Mouse (Mus musculus) midbrain, embryonic 14.5 days (tissue): ENCODE measurements around the gene Supv3l1. TPM values are rescaled to one million over a fixed set of nuclear protein-coding genes. Genes with fewer than 3 reads are reported as not detected.
A peak's percentile ranks its signal among the peaks of the same experiment; 100 is the strongest.
"Not testable (repeated sequence)": the region's sequence is repeated elsewhere in the genome, so short reads cannot be mapped to it uniquely, and the experiment has no call there.

ENCODE experiments used
- ATAC-seq: fragments of 200-750 bp; cut with Nextera tagmentation; 2 replicates; pipeline ENCODE4 v1.8.0; 2017; ENCODE audit warnings: moderate number of reproducible peaks, moderate library complexity; ENCODE audit not compliant: low FRiP score, low TSS enrichment
- DNase-seq: peaks from one replicate; pipeline ENCODE4 v3.0.0-alpha.2; 2015
- H3K27ac ChIP-seq: fragments of 300-500 bp; sonication (generic); replicated peaks from 2 replicates; pipeline ENCODE4 v1.5.1; 2014; ENCODE audit warnings: mild to moderate bottlenecking, low read depth, low read length, moderate library complexity
- H3K27me3 ChIP-seq: fragments of 300-500 bp; sonication (generic); 2 replicates; pipeline ENCODE4 v1.6.1; 2014; ENCODE audit warnings: low read length, control low read depth, mixed read lengths; ENCODE audit not compliant: control insufficient read depth, insufficient read depth
- H3K36me3 ChIP-seq: fragments of 300-500 bp; sonication (generic); 2 replicates; pipeline ENCODE4 v1.6.1; 2014; ENCODE audit warnings: low read length, control low read depth; ENCODE audit not compliant: control insufficient read depth, insufficient read depth
- H3K4me1 ChIP-seq: fragments of 300-500 bp; sonication (generic); 2 replicates; pipeline ENCODE4 v1.6.1; 2014; ENCODE audit warnings: mild to moderate bottlenecking, antibody characterized with exemption, low read length, control low read depth; ENCODE audit not compliant: control insufficient read depth, insufficient read depth
- H3K4me2 ChIP-seq: fragments of 300-500 bp; sonication (generic); 2 replicates; pipeline ENCODE4 v1.6.1; 2014; ENCODE audit warnings: mild to moderate bottlenecking, low read length, moderate library complexity
- H3K4me3 ChIP-seq: fragments of 300-500 bp; sonication (generic); replicated peaks from 2 replicates; pipeline ENCODE4 v1.5.1; 2014; ENCODE audit warnings: low read depth, low read length
- H3K9ac ChIP-seq: fragments of 300-500 bp; sonication (generic); replicated peaks from 2 replicates; pipeline ENCODE4 v1.6.1; 2014; ENCODE audit warnings: mild to moderate bottlenecking, low read length, moderate library complexity
- H3K9me3 ChIP-seq: fragments of 300-500 bp; sonication (generic); 2 replicates; pipeline ENCODE4 v1.6.1; 2016; ENCODE audit warnings: low read length, control low read depth, mixed read lengths; ENCODE audit not compliant: control insufficient read depth
- WGBS: fragments of 180-500 bp; shearing (Covaris S2); extraction: QIAGEN DNeasy Blood & Tissue Kit; methylation state at CpG from one replicate; pipeline ENCODE4 v1.1.7; 2014; 5-methylcytosine and 5-hydroxymethylcytosine counted together
- polyA plus RNA-seq: library from polyadenylated mRNA; unstranded; fragments of >200 nt; fragmentation: Nextera tagmentation; extraction: Ambion mirVana; gene quantifications from 2 replicates; pipeline ENCODE4 v1.2.1, GENCODE M21; 2014

Supv3l1 gene
- polyA plus RNA-seq = 15.8 and 24.5 TPM in 2 replicates

- H3K4me3 ChIP-seq = peak within 1 kb of the TSS; percentile 98
- H3K4me1 ChIP-seq = peaks cover 13% of the 10 kb centered on the region
- DNase-seq (peak; percentile 96), ATAC-seq (peak; percentile 95)
- WGBS = under 1% methylated on average over 73 of the region's 73 CpGs
- peak within 1 kb of the TSS; percentile 93 for H3K9ac ChIP-seq
- H3K36me3 ChIP-seq = peaks cover 29% of the 10 kb centered on the region
- no peaks in the 10 kb centered on the region for H3K27me3 ChIP-seq
- H3K4me2 ChIP-seq = peak within 1 kb of the TSS; percentile 80
- H3K27ac ChIP-seq = peak within 1 kb of the TSS; percentile 91
- H3K9me3 ChIP-seq = no peaks in the 10 kb centered on the region
These were observed at the start of gene Supv3l1, which contains the start of gene 4930507D05Rik for GRCm38 (mm10) chr10:62449364-62450279. TSS of gene Supv3l1 (minus strand) at chr10:62449738. TSS of gene 4930507D05Rik (plus strand) at chr10:62449489.

GRCm38 (mm10) chr10:62491681-62492080, 42.1 kb upstream of the Supv3l1 start:
- not testable (repeated sequence) for H3K9me3 ChIP-seq, H3K36me3 ChIP-seq, H3K4me1 ChIP-seq, H3K4me3 ChIP-seq, H3K9ac ChIP-seq, H3K27me3 ChIP-seq, H3K27ac ChIP-seq, ATAC-seq, H3K4me2 ChIP-seq, DNase-seq
- WGBS = 85% methylated on average over 3 of the region's 3 CpGs

- H3K4me3 ChIP-seq = no peak overlapping the region
- no peak overlapping the region for H3K27ac ChIP-seq
- no peak overlapping the region for H3K9ac ChIP-seq
- WGBS = 21% methylated on average over 1 of the region's 1 CpGs
- H3K36me3 ChIP-seq = no peaks in the 10 kb centered on the region
- H3K9me3 ChIP-seq = no peaks in the 10 kb centered on the region
- ATAC-seq (no peak), DNase-seq (peak; percentile 79)
- H3K4me1 ChIP-seq = peaks cover 3% of the 10 kb centered on the region; the same call in 1 of the 2 replicates
- no peaks in the 10 kb centered on the region for H3K27me3 ChIP-seq
- no peak overlapping the region for H3K4me2 ChIP-seq
These were observed 38.7 kb upstream of the Supv3l1 start for GRCm38 (mm10) chr10:62488266-62488665.

GRCm38 (mm10) chr10:62486618-62487415, 37.3 kb upstream of the Supv3l1 start, which contains the start of gene Vps26a:
TSS of gene Vps26a (minus strand) at chr10:62486805.
- Histone ChIP-seq H3K27me3 (no peaks in the 10 kb centered on the region), H3K4me3 (peak within 1 kb of the TSS; percentile 95), H3K4me1 (peaks cover 3% of the 10 kb centered on the region; the same call in 1 of the 2 replicates), H3K9me3 (no peaks in the 10 kb centered on the region), H3K4me2 (peak within 1 kb of the TSS; percentile 84), H3K36me3 (no peaks in the 10 kb centered on the region), H3K27ac (peak within 1 kb of the TSS; percentile 83), H3K9ac (peak within 1 kb of the TSS; percentile 74)
- ATAC-seq (peak; percentile 91), DNase-seq (peak; percentile 99)
- WGBS = under 1% methylated on average over 58 of the region's 59 CpGs

- Histone ChIP-seq H3K9me3 (no peaks in the 10 kb centered on the region), H3K27me3 (no peaks in the 10 kb centered on the region), H3K4me1 (peaks cover 3% of the 10 kb centered on the region; the same call in 1 of the 2 replicates), H3K36me3 (no peaks in the 10 kb centered on the region), H3K27ac (peak overlapping the region; percentile 83), H3K4me2 (peak overlapping the region; percentile 84), H3K9ac (peak overlapping the region; percentile 74), H3K4me3 (peak overlapping the region; percentile 95)
- under 1% methylated on average over 43 of the region's 48 CpGs for WGBS
- DNase-seq (peak; percentile 65), ATAC-seq (peak; percentile 83)
These were observed 36.5 kb upstream of the Supv3l1 start for GRCm38 (mm10) chr10:62485878-62486582.

- H3K4me1 ChIP-seq = peaks cover 3% of the 10 kb centered on the region; the same call in 1 of the 2 replicates
- 70% methylated on average over 7 of the region's 7 CpGs for WGBS
- H3K27me3 ChIP-seq = no peaks in the 10 kb centered on the region
- H3K4me3 ChIP-seq = no peak overlapping the region
- H3K9ac ChIP-seq = no peak overlapping the region
- DNase-seq (no peak), ATAC-seq (no peak)
- 0 out of 2 replicates have a peak, but pooled peaks cover 9% of the 10 kb centered on the region for H3K36me3 ChIP-seq
- H3K27ac ChIP-seq = no peak overlapping the region
- no peaks in the 10 kb centered on the region for H3K9me3 ChIP-seq
- no peak overlapping the region for H3K4me2 ChIP-seq
These were observed 31.7 kb upstream of the Supv3l1 start for GRCm38 (mm10) chr10:62481108-62481852.

- Histone ChIP-seq H3K36me3 (0 out of 2 replicates have a peak, but pooled peaks cover 13% of the 10 kb centered on the region), H3K27me3 (no peaks in the 10 kb centered on the region), H3K4me1 (no peaks in the 10 kb centered on the region), H3K9ac (no peak overlapping the region), H3K9me3 (no peaks in the 10 kb centered on the region), H3K4me3 (no peak overlapping the region), H3K4me2 (no peak overlapping the region), H3K27ac (no peak overlapping the region)
- ATAC-seq (no peak), DNase-seq (no peak)
- WGBS = 60% methylated on average over 2 of the region's 2 CpGs
These were observed 27.4 kb upstream of the Supv3l1 start for GRCm38 (mm10) chr10:62476980-62477379.
